Mouse (Mus musculus) midbrain, embryonic 16.5 days (tissue): ENCODE results near the gene Cebpa. TPM values are rescaled to one million over a fixed set of nuclear protein-coding genes. Genes with fewer than 3 reads are reported as not detected.
A peak's percentile ranks its signal among the peaks of the same experiment; 100 is the strongest.

ENCODE experiments used
- ATAC-seq: fragments of 200-750 bp; cut with Nextera tagmentation; 2 replicates; pipeline ENCODE4 v1.8.0; 2017; ENCODE audit warnings: moderate TSS enrichment
- H3K27ac ChIP-seq: fragments of 300-500 bp; sonication (generic); 2 replicates; pipeline ENCODE4 v1.5.1; 2014; ENCODE audit warnings: mild to moderate bottlenecking, low read length, mixed read lengths
- H3K27me3 ChIP-seq: fragments of 300-500 bp; sonication (generic); 2 replicates; pipeline ENCODE4 v1.6.1; 2014; ENCODE audit warnings: low read depth, low read length, mixed read lengths; ENCODE audit not compliant: control insufficient read depth, insufficient read depth
- H3K36me3 ChIP-seq: fragments of 300-500 bp; sonication (generic); 2 replicates; pipeline ENCODE4 v1.6.1; 2014; ENCODE audit warnings: mild to moderate bottlenecking, low read length, moderate library complexity, mixed read lengths; ENCODE audit not compliant: control insufficient read depth, insufficient read depth
- H3K4me1 ChIP-seq: fragments of 300-500 bp; sonication (generic); 2 replicates; pipeline ENCODE4 v1.6.1; 2014; ENCODE audit warnings: mild to moderate bottlenecking, low read length, mixed read lengths; ENCODE audit not compliant: control insufficient read depth, insufficient read depth
- H3K4me2 ChIP-seq: fragments of 300-500 bp; sonication (generic); 2 replicates; pipeline ENCODE4 v1.6.1; 2014; ENCODE audit warnings: mild to moderate bottlenecking, low read length, mixed read lengths
- H3K4me3 ChIP-seq: fragments of 300-500 bp; sonication (generic); 2 replicates; pipeline ENCODE4 v1.5.1; 2014; ENCODE audit warnings: low read depth, mild to moderate bottlenecking, low read length, moderate library complexity, mixed read lengths
- H3K9ac ChIP-seq: fragments of 300-500 bp; sonication (generic); 2 replicates; pipeline ENCODE4 v1.6.1; 2014; ENCODE audit warnings: low read depth, low read length, mixed read lengths
- H3K9me3 ChIP-seq: fragments of 300-500 bp; sonication (generic); replicated peaks from 2 replicates; pipeline ENCODE4 v1.6.1; 2014; ENCODE audit warnings: mild to moderate bottlenecking, low read length, mixed read lengths; ENCODE audit not compliant: control insufficient read depth, poor library complexity, severe bottlenecking
- WGBS: fragments of 180-500 bp; shearing (Covaris S2); extraction: QIAGEN DNeasy Blood & Tissue Kit; methylation state at CpG from one replicate; pipeline ENCODE4 v1.1.7; 2014; 5-methylcytosine and 5-hydroxymethylcytosine counted together
- polyA plus RNA-seq: library from polyadenylated mRNA; unstranded; fragments of >200 nt; fragmentation: Nextera tagmentation; extraction: Ambion mirVana; gene quantifications from 2 replicates; pipeline ENCODE4 v1.2.1, GENCODE M21; 2015

Gene Cebpa
- 0.33 and 0.51 TPM in 2 replicates for polyA plus RNA-seq

DNA sequence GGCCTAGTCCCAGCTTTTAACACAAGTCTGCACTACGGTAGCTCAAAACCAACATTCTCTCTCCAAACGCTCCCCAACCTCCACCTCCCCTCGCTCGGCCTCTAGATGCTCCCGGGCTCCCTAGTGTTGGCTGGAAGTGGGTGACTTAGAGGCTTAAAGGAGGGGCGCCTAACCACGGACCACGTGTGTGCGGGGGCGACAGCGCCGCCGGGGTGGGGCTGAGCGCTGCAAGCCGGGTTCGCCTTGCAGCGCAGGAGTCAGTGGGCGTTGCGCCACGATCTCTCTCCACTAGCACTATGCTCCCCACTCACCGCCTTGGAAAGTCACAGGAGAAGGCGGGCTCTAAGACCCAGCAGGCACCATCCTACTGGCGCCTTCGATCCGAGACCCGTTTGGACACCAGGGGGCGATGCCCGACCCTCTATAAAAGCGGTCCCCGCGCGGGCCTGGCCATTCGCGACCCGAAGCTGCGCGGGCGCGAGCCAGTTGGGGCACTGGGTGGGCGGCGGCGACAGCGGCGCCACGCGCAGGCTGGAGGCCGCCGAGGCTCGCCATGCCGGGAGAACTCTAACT, at the start of gene Cebpa:
Gene Cebpa, plus strand, starts transcription at position 453 of the 573 bp plus-strand sequence.
- Histone ChIP-seq H3K27ac (no peak within 1 kb of the TSS), H3K9me3 (no peaks in the 10 kb centered on the region), H3K27me3 (peaks cover 62% of the 10 kb centered on the region), H3K36me3 (no peaks in the 10 kb centered on the region), H3K9ac (peak within 1 kb of the TSS; percentile 57), H3K4me2 (peak within 1 kb of the TSS; percentile 96), H3K4me1 (peaks cover 29% of the 10 kb centered on the region), H3K4me3 (peak within 1 kb of the TSS; percentile 56)
- WGBS = 0% methylated on average over 50 of the region's 50 CpGs
- ATAC-seq = peak; percentile 94

DNA sequence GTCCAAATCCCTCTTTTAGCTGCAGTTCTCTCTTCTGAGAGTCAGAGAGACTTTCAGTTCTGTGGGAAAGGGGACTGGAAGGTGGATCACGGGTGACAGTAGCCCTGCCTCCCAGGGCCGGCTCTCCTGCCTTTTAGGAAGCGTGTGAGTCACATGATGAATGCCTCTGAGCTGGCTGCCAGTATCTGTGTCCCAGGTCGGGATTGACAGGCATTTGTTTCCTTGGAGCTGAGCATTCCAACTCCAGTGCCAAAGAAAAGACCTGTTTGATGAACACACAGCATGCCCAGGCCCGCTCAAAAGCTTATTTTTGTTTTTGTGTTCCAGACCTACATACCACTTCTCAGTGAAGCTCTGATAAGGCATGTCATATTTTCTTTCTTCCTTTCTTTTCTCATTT, 42.4 kb upstream of the Cebpa start:
- no peaks in the 10 kb centered on the region for H3K4me1 ChIP-seq
- H3K9ac ChIP-seq = no peak overlapping the region
- ATAC-seq = no peak
- H3K36me3 ChIP-seq = no peaks in the 10 kb centered on the region
- no peak overlapping the region for H3K4me3 ChIP-seq
- 33% methylated on average over 5 of the region's 5 CpGs for WGBS
- no peaks in the 10 kb centered on the region for H3K27me3 ChIP-seq
- no peak overlapping the region for H3K27ac ChIP-seq
- no peak overlapping the region for H3K4me2 ChIP-seq
- H3K9me3 ChIP-seq = no peaks in the 10 kb centered on the region

DNA sequence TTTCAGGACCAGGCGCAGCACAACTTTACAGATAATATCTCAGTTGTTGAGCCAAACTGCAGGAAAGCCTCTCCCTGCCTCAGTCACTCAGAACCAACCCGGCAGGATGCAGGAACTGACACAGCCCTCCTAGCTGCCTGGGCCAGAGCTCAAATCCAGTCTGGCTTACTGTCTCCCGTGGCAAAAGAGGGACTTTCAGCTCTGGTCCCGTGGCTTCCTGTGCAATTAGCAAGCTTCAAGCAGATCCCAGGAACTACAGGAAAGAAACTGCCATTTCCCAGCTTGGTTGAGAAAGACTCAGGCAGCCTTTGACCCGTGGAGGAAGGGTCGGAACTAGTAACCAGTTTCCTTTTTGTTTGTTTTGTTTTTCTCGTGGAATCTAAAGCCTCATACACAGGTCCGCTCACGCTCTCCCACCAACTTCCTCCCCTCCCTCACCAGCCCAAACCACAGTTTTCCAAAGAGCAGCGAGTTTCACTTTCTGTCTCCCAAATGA, 38.2 kb upstream of the Cebpa start:
- no peak for ATAC-seq
- Histone ChIP-seq H3K4me3 (no peak overlapping the region), H3K4me1 (peaks cover 3% of the 10 kb centered on the region), H3K27ac (no peak overlapping the region), H3K27me3 (no peaks in the 10 kb centered on the region), H3K4me2 (no peak overlapping the region), H3K9ac (peak overlapping the region; percentile 14; the same call in 1 of the 2 replicates), H3K9me3 (no peaks in the 10 kb centered on the region), H3K36me3 (no peaks in the 10 kb centered on the region)
- WGBS = 51% methylated on average over 10 of the region's 10 CpGs

DNA sequence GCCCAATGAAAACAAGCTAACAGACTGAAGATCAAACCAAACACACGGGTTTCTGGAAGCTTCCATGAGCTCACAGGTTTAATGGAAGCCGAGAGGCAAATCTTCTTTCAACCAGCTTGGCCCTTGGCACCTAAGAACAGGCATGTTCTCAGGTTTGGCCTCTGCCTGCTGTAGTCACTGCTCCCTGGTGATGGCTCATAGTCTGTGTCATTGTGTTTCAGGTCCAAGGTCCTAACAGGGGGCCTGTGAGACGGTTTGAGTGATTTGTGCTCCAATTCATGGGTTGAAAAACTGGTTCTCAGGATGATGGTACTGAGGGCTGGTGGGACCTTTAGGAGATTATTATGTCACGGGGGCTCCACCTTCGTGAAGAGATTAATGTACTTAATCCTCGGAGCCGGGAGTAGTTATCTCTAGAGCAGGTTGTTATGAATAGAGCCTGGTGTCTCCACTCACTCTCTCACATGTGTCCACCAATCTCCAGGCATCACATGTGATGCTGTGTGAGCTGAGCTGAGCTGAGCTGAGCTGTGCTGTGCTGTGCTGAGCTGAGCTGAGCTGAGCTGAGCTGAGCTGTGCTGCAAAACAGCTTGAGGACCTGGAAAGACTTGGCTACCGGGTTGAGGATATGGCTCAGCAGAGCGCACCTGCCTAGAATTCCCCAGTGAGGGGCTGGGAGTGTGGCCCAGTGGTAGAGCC, 37.5 kb upstream of the Cebpa start:
- WGBS = 65% methylated on average over 9 of the region's 9 CpGs
- Histone ChIP-seq H3K4me1 (peaks cover 10% of the 10 kb centered on the region), H3K4me2 (no peak overlapping the region), H3K9ac (no peak overlapping the region), H3K27ac (no peak overlapping the region), H3K36me3 (no peaks in the 10 kb centered on the region), H3K9me3 (no peaks in the 10 kb centered on the region), H3K27me3 (no peaks in the 10 kb centered on the region), H3K4me3 (no peak overlapping the region)
- ATAC-seq = no peak

DNA sequence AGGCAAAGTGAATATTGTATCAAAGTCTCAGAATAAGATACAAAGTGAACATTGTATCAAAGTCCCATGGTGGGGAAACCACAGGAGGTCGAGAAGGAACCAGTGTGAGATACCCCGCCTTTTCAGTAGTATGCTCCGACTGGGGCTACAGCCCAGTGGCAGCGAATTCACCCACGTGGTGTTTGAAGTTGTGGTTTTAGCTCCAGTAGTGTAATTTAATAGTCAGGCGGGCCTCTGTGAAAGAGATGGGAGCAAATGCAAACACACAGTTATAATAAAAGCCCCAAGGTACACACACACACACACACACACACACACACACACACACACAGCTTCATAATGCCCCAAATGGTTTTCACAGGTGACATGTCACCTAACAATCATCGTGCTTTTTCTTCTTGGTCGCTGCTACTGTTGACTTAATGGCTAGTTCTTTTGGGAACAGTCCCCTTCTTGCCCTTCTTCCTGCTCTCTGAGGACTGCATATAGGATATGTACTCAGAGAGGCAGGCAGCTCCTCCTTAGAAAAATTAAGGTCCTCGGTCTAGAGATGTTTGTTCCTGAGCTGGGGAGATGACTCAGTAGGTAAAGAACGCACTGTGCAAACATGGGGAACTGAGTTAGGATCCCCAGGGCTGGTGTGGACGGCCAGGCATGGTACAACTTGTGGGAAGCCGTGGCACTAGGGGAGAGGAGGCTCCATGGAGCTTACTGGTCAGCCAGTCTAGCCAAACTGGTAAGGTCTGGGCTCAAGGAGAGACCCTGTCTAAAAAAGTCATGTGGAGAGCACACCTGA, 34.3 kb upstream of the Cebpa start:
- no peak overlapping the region for H3K4me2 ChIP-seq
- WGBS = 84% methylated on average over 12 of the region's 12 CpGs
- H3K9ac ChIP-seq = no peak overlapping the region
- ATAC-seq = no peak
- H3K27ac ChIP-seq = no peak overlapping the region
- H3K9me3 ChIP-seq = no peaks in the 10 kb centered on the region
- H3K4me1 ChIP-seq = peaks cover 17% of the 10 kb centered on the region
- no peak overlapping the region for H3K4me3 ChIP-seq
- H3K36me3 ChIP-seq = no peaks in the 10 kb centered on the region
- no peaks in the 10 kb centered on the region for H3K27me3 ChIP-seq

DNA sequence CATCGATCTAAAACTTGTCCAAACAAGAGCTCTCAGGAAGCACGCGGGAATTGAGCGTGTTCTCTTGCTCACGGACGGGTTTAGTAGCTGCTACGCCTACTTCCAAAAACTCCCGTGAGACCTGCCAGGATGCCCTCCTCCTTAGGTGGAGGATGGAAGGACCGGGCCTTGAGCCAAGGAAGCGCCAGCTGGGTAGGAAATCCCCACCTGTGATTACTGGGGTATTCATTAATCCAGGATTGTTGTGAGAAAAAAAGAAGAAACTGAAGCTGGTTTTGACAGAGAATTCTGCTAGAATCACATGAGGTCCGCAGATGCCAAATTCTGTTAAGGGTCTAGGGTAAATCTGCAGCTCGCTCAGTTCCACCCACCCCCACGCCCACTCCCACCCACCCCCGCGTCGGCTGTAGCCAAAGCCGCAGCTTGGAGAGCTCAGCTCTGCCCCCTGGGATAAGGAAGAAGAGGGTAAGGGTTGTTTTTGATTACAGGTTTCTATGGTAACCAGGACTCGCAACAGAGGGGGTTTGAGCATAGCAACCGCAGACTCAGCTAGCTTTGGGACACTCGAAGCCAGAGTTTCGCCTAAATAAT, 32.7 kb upstream of the Cebpa start:
- peaks cover 17% of the 10 kb centered on the region for H3K4me1 ChIP-seq
- peak overlapping the region; percentile 32 for H3K4me3 ChIP-seq
- peak; percentile 88 for ATAC-seq
- H3K4me2 ChIP-seq = peak overlapping the region; percentile 57
- H3K9me3 ChIP-seq = no peaks in the 10 kb centered on the region
- no peaks in the 10 kb centered on the region for H3K36me3 ChIP-seq
- H3K27me3 ChIP-seq = no peaks in the 10 kb centered on the region
- WGBS = 2% methylated on average over 21 of the region's 21 CpGs
- H3K9ac ChIP-seq = peak overlapping the region; percentile 7; the same call in 1 of the 2 replicates
- H3K27ac ChIP-seq = no peak overlapping the region

DNA sequence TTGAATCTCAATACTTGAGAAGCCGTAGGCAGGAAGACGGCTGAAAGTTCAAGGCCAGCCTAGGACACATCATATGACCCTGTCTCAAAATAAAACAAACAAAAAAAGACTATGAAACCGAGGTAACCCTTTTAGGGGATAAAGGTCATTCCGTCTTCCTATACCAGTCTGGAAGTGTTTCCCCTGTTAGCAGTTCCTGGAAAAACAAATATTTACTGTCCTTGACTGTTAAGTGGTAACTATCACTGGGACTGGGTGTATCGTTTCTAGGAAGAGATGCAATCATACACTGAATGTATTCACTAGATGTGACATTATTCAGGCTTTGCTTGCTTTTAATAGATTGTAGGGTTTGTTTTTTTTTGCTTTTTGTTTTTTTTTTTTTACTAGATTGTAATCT, 28.5 kb upstream of the Cebpa start:
- peaks cover 17% of the 10 kb centered on the region for H3K4me1 ChIP-seq
- no peak overlapping the region for H3K4me2 ChIP-seq
- H3K36me3 ChIP-seq = no peaks in the 10 kb centered on the region
- no peak overlapping the region for H3K27ac ChIP-seq
- no peak for ATAC-seq
- H3K9ac ChIP-seq = no peak overlapping the region
- 78% methylated on average over 5 of the region's 5 CpGs for WGBS
- H3K4me3 ChIP-seq = no peak overlapping the region
- H3K27me3 ChIP-seq = no peaks in the 10 kb centered on the region
- H3K9me3 ChIP-seq = no peaks in the 10 kb centered on the region

DNA sequence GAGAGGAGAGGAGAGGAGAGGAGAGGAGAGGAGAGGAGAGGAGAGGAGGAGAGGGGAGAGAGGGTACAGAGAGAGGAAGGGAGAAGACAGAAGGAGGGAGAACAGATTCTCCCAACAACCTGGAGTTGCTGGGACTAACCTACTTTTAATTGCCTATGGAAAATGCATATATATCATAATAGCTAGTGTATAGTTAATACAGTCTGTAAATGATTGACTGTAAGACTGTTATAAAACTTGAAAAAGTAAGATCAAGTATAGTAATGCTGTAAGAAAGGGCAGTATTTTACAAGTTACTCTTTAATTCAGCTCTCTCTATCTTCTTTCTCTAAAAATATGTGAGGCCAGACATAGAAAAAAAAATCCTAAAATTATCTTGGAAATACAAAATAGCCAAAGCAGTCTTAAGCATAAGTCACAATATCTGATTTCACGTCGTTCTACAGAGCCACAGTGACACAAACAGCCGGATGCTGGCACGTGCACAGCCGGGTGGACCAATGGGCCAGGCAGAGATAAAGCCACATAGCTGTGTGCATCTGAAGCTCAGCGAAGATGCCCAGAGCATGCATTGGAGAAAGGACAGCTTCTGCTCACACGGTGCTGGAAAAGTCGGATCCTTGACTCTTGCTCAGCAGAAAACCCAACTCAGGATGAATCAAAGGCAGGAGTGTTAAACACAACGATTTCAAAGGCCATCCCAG, 24.0 kb upstream of the Cebpa start:
- 81% methylated on average over 9 of the region's 9 CpGs for WGBS
- ATAC-seq = no peak
- Histone ChIP-seq H3K27ac (no peak overlapping the region), H3K9ac (no peak overlapping the region), H3K9me3 (no peaks in the 10 kb centered on the region), H3K4me2 (no peak overlapping the region), H3K4me3 (no peak overlapping the region), H3K27me3 (no peaks in the 10 kb centered on the region), H3K4me1 (no peaks in the 10 kb centered on the region), H3K36me3 (no peaks in the 10 kb centered on the region)
